Mouse (Mus musculus) liver, adult 2 months (tissue): Measurements from ENCODE around the gene Zfp574.

ENCODE experiments used
- CTCF ChIP-seq: fragments of 200-500 bp; IDR thresholded peaks from 2 replicates; pipeline ENCODE4 v1.5.1; 2011; ENCODE audit warnings: low read depth, low read length, control low read depth
- POLR2A ChIP-seq: fragments of 200-500 bp; IDR thresholded peaks from 2 replicates; pipeline ENCODE4 v1.6.1; 2011; ENCODE audit warnings: low read length, control low read depth; ENCODE audit not compliant: insufficient read depth; ENCODE audit errors: extremely low read depth

GRCm38 (mm10) chr7:25132318-25132960 is 60.1 kb downstream of the Zfp574 start:
- TF ChIP-seq CTCF (no peak), POLR2A (no peak)
